Mouse (Mus musculus) erythroblast, embryonic 14.5 days (primary cell): ENCODE data around the gene Lrrc1.

Experiments used
- GATA1 ChIP-seq: IDR thresholded peaks from 2 replicates; pipeline ENCODE4 v1.6.1; 2012; ENCODE audit warnings: low read length, inconsistent platforms, mixed read lengths
- TAL1 ChIP-seq: IDR thresholded peaks from 3 replicates; pipeline ENCODE4 v1.6.1; 2012; ENCODE audit warnings: low read length, inconsistent platforms, mixed read lengths

DNA sequence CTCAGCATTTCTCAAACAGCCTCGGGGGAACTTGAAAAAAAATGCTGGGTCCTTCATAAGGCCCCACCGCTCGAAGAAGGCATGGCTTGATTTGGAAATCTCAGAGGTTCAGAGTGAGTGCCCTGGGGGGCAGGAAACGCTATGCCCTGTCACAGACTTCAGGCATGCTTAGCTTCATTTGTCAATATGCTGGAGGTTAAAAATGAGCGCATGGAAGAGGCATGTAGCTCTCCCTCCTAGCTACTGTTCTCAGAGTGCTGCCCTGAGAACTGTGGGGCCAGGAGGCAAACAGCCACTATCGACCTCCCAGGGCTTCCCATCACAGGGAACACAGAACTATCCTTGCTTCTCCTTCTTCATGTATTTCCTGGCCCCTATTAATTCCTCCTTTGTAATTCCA lies 47.5 kb downstream of the Lrrc1 start:
- TF ChIP-seq TAL1 (no peak), GATA1 (no peak)
